Mouse (Mus musculus): Measurements from ENCODE around the gene Map2k6. TPM values are rescaled to one million over a fixed set of nuclear protein-coding genes. Genes with fewer than 3 reads are reported as not detected.

The Map2k6 gene
- polyA plus RNA-seq, 1 experiment, result not detected

DNA sequence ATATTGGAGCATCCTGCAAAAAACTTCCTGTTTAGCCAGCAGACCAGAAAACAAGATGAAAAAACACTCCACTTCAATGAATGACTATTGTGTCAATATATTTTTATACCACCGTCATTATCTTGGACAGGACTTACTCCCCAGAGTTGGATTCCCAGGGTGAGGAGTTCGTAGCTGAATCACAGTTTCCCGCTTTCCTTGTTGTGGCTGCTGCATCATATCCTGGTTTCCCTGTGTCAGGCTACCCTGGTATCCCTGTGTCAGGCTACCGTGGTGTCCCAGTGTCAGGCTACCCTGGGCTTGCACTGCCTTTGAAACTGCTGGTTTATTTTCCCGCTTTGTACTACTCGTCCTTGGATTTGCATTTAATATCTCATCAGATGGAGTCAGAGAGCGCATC lies 167.4 kb downstream of the Map2k6 start:
- TF ChIP-seq CTCF (IDR thresholded peaks at IDR 0.05; ENCODE audit: insufficient read depth, low read depth, low read length) (no peak), POLR2A (IDR thresholded peaks at IDR 0.05; ENCODE audit: insufficient read depth, low read depth, low read length) (no peak)
- peaks cover 3% of the 10 kb centered on the region; the same call in 1 of the 2 replicates for H3K4me1 ChIP-seq (ENCODE audit: control insufficient read depth, insufficient read depth, low read length)
- no peak overlapping the region for H3K4me3 ChIP-seq (ENCODE audit: insufficient read depth, low read depth, low read length)
- H3K27ac ChIP-seq (ENCODE audit: insufficient read depth, low read depth, low read length), result no peak overlapping the region
- 84% methylated on average over 7 of the region's 7 CpGs for WGBS

- no peaks in the 10 kb centered on the region for H3K4me1 ChIP-seq (ENCODE audit: control insufficient read depth, insufficient read depth, low read length)
- no peak overlapping the region for H3K4me3 ChIP-seq (ENCODE audit: insufficient read depth, low read depth, low read length)
- 52% methylated on average over 10 of the region's 10 CpGs for WGBS
- no peak overlapping the region for H3K27ac ChIP-seq (ENCODE audit: insufficient read depth, low read depth, low read length)
- TF ChIP-seq CTCF (IDR thresholded peaks at IDR 0.05; ENCODE audit: insufficient read depth, low read depth, low read length), result peak; percentile 49; the same call in 1 of the 2 replicates
- TF ChIP-seq POLR2A (IDR thresholded peaks at IDR 0.05; ENCODE audit: insufficient read depth, low read depth, low read length), result no peak
These were observed 173.6 kb downstream of the Map2k6 start for GRCm38 (mm10) chr11:110572548-110572947.

Other genes with a start within 250 kb of the Map2k6 start
- not detected in 2 replicates for gene Abca9, start 230.9 kb upstream of the Map2k6 start, polyA plus RNA-seq (2012; ENCODE audit: insufficient read depth, insufficient read length, low replicate concordance, missing spikeins)
- gene Abca6, start 147.3 kb upstream of the Map2k6 start, polyA plus RNA-seq (2012; ENCODE audit: insufficient read depth, insufficient read length, low replicate concordance, missing spikeins), result not detected in 2 replicates
- gene Abca5, start 61.4 kb upstream of the Map2k6 start, polyA plus RNA-seq (2012; ENCODE audit: insufficient read depth, insufficient read length, low replicate concordance, missing spikeins), result not detected in 2 replicates